Mouse (Mus musculus) heart, adult 18-20 months (tissue): ENCODE results near the gene 2810408A11Rik. TPM values are rescaled to one million over a fixed set of nuclear protein-coding genes. Genes with fewer than 3 reads are reported as not detected.
A peak's percentile ranks its signal among the peaks of the same experiment; 100 is the strongest.

ENCODE experiments used
- DNase-seq, 2 experiments: peaks; one replicate each; pipeline ENCODE4 v3.0.0; 2021 to 2022; ENCODE audit warnings: mixed read lengths in 1 of 2
- total RNA-seq, 2 experiments: library from RNA; stranded (reverse); gene quantifications; 2 replicates each; pipeline ENCODE4 v1.2.3; 2021

2810408A11Rik gene
- total RNA-seq, 2 experiments from 2014 or later: 0.41 TPM; not detected in 1

- DNase-seq: no peak
Measured at GRCm38 (mm10) chr11:69912716-69913530, 12.1 kb upstream of the 2810408A11Rik start.

DNA sequence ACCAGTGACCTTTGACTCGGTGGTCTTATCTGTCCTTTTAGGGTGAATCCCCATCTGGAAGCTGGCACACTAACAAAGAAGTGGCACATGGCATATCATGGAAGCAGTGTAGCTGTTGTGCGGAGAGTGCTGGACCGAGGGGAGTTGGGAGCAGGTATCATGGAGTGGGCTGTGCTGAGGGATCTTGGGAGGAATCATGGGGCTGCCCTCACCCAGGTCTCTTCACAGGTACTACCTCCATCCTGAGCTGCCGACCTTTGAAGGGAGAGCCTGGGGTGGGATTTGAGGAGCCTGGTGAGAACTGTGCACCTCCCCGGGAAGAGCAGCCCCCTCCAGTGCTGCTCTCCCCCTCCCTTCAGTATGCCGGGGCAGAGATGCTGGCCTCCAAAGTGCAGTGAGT lies 10.9 kb upstream of the 2810408A11Rik start:
- DNase-seq: no peak

DNA sequence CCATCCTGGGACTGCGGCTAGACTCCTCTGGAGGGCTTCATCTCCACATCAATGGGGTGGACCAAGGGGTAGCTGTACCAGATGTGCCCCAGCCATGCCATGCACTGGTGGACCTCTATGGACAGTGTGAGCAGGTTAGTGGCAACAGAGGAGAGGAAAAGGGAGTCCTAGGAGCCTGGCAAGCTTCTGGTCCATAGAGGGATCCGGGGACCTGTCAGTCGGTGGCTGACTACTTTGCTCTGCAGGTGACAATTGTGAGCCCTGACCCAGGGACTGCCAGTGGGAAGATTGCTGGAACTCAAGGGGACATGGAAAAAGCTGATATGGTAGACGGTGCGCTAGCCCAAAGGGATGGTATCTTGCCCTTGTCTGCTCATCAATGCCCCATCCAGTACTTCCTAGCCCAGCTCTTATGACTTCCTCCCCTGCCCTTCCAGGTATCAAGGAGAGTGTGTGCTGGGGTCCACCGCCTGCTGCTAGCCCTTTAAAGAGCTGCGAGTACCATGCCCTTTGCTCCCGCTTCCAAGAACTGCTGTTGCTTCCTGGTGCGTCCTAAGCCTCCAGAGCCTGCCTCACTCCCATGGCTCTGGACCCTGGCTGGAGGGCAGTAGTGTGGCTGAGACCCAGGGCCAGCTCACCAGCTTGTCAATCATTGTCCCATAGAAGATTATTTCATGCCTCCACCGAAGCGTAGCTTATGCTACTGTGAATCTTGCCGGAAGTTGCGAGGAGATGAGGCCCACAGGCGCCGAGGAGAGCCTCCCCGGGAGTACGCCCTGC lies 10.2 kb upstream of the 2810408A11Rik start:
- DNase-seq: no peak

DNA sequence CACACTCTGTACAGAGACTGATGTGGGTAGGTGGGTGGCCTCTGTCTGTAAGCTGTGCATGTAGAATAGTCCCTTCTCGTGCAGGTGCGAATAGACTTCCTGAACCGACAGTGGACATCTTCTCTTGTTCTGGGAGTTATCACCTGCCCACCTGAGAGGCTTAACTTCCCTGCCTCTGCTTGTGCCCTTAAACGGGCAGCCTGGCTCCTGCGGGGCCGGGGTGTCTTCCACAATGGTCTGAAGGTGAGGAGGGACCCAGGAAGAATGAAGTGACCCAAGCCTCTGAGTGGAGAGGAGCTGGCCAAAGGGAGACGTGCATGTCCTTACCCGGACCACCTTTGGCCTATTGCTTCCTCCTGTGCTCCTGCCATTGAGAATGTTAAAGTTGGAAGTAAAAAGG lies 9.4 kb upstream of the 2810408A11Rik start:
- no peak for DNase-seq

DNA sequence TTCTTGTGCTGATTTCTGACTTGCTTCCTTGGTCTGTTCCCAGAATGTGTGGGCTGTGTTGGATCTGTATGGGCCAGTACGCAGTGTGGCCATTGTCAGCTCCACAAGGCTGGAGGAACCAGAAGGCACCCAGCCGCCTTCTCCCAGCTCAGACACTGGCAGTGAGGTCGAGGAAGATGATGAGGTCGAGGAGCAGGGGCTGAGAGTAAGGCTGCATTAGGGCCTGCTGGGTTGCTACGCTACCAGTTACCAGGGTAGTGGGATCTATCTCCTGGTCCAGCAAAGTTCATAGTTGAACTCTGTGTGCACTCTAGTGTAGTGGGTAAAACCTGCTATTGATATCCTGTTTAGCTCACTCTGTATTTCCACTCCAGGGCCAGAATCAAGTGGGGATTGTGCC lies 8.4 kb upstream of the 2810408A11Rik start:
- no peak for DNase-seq

GRCm38 (mm10) chr11:69908645-69909044 lies 7.9 kb upstream of the 2810408A11Rik start:
- DNase-seq: no peak

DNA sequence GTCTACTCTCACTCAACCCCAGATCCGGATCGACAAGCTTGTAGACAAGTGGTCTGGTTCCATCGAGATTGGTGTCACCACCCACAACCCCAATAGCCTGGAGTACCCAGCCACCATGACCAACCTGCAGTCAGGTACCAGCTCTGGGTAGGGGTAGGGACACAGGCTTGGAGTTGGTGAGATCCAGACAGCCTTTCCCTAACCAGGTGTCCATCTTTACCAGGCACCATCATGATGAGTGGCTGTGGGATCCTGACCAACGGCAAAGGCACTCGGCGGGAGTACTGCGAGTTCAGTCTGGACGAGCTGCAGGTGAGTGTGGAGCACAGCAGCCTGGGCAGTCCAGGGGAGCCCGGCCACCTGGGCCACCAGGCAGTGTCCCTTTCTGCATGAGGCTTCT lies 3.5 kb upstream of the 2810408A11Rik start:
- DNase-seq: no peak

GRCm38 (mm10) chr11:69902972-69903371 lies 2.2 kb upstream of the 2810408A11Rik start:
- no peak for DNase-seq

GRCm38 (mm10) chr11:69901993-69902392 lies 1.2 kb upstream of the 2810408A11Rik start:
- no peak for DNase-seq

GRCm38 (mm10) chr11:69901406-69901846 lies 639 bp upstream of the 2810408A11Rik start:
- peak; percentile 95 to 98 for DNase-seq

- DNase-seq: no peak
Measured at GRCm38 (mm10) chr11:69899870-69900269, 917 bp downstream of the 2810408A11Rik start.

GRCm38 (mm10) chr11:69895291-69895690 lies 5.5 kb downstream of the 2810408A11Rik start, which contains the start of gene Acap1:
TSS of gene Acap1 (minus strand) at chr11:69895539.
- no peak for DNase-seq

GRCm38 (mm10) chr11:69894671-69895070 lies 6.1 kb downstream of the 2810408A11Rik start:
- no peak for DNase-seq

DNA sequence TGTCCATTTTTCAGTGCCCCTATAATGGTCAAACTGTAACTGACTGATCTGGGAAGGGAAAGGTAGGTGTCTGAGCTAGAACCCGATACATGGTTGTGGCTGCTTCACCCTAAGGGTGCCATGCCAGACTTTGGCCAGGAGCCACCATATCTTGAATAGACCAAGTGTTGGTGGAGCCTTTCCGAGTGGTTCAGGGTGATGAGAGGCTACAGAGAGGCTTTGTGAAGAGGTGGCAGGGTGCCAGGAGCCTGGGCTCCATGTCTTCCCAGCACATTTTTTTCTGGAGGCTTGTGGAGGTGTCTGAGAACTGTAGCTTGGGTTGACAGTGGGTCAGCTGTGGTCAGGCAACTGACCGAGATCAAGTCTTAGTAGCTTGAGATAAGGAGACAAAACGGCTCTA lies 9.3 kb downstream of the 2810408A11Rik start:
- DNase-seq: no peak

DNA sequence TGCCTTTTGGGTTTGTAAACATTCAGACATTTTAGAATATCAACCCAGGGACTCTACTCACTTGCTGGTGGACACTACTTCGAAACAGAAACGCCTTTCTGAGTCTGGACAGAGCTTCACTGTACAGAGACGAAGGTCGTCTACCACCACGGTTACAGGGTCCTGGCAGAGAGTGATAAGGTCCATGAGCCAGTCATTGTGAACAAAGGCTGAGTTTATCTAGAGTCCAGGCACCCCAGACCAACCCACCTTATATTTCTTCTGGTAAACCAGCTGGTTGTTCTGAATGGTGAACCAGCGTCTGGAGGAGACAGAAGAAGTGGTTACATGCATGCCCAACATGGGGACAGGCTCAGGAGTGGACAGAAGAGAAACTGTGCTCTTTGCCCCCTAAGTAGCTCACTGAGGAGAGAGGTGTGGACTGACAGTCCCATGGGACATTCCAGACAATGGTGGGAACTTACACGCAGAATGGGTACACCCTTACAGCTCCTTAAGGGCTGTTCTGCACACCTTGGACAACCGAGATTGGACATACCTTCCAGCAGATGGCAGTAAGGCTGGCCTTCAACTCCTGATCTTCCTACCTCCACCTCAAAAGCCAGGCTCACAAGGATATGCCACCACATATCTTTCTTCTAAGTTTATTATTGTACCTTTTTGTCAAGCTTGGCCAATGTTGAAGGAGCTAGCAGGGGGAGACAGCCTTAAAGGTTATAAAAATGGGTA lies 13.7 kb downstream of the 2810408A11Rik start:
- DNase-seq: no peak

GRCm38 (mm10) chr11:69884663-69885062 lies 16.1 kb downstream of the 2810408A11Rik start:
- no peak for DNase-seq

DNA sequence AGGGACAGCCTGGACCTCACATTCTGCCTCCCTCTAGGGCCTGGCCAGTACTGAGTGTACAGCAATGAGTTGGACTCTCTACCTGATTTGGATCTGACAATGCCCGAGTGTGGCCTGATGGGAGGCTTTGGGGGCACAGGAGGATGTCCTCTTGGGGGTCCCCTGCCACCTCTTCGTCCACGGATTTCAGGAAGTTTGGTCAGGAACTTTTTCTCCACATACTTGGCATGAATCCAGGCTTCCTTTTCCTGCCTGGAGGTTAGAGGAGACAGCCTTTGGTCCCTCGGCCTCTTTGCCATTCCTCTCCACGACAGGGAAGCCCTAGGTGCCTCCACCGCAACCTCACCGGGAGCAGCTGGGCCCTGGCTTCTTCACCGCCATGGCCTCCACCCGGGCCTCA lies 16.5 kb downstream of the 2810408A11Rik start:
- DNase-seq: peak in 1 of 2 experiments; percentile 40

DNA sequence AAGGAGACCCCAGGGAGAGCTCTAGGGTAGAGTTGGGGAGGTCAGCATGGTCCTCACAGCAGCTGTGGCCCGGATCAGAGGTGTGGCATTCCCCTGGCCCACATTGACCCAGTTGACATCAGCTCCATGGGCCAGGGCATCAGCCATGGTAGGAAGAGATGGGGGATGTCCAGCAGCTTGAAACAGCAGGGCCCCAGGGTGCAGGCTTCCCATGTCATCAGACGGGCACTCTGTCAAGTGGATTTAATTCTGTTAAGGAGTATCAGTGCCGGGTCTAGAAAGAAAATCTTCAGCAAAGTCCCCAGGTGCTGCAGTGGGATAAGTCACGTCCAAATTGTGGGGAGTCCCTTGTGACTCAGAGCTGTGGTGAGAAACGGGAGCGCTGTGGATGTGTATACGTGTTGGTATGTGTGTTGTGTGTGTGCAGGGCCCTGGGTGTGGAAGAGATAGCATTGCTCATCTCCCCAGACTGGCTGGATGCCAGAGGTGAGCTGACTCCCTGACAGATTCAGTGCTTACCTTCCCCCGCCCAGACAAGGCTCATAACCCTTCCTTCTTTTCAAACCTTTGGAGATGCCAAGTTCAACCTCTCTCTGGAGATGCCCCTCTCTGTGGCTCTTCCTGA lies 17.1 kb downstream of the 2810408A11Rik start:
- no peak for DNase-seq

- DNase-seq: no peak
Measured at GRCm38 (mm10) chr11:69883066-69883465, 17.7 kb downstream of the 2810408A11Rik start.

DNA sequence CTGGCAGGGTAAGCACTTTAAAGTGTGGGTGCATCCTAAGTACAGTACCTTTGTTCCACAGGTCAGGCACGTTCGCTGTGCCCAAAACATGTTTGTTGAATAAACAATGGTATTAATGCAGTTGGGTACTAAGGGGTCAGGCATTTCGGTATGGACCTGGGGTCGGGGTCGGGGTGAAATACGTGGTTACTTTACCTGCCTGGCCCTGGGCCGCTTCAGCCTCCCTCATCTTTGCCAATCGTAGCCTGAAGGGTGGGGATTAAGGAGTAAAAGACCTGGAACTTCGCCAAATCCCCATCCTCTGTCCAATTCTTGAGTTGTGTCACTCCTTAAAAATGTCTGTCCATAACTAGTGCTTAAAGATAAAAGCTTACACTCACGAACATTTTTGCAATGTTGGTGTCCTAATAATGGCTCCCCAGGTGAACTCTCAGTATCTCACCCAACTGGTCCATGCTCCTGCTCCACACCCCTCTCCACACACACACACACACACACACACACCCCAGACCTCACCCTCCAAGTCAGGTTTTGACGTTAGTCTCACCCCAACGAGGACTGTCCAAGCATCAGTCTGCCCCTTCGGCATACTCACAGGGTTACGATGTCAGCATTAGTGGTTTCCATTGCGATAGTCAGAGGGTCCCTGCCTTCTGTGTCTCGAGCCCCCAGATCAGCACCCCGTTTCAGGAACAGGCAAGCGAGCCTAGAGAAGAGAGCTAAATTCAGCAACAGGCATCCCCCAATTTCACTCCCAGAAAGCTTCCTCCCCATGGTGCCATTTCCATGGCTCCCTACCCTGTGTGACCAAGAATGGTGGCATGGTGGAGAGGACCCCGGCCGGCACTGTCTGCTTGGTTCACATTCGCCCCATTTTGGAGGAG lies 18.8 kb downstream of the 2810408A11Rik start:
- no peak for DNase-seq
